Mouse (Mus musculus) CH12.LX (cell line): ENCODE measurements around the gene Lamtor2. TPM values are rescaled to one million over a fixed set of nuclear protein-coding genes. Genes with fewer than 3 reads are reported as not detected.
"Not testable (repeated sequence)": the region's sequence is repeated elsewhere in the genome, so short reads cannot be mapped to it uniquely, and the experiment has no call there.

Experiments used
- DNase-seq: peaks from one replicate; pipeline ENCODE4 v3.0.0-alpha.2; 2013; ENCODE audit errors: extremely low read depth
- H3K27ac ChIP-seq: 2 replicates; pipeline ENCODE4 v1.5.1; 2012; ENCODE audit warnings: low read depth, mild to moderate bottlenecking, control low read depth, moderate library complexity; ENCODE audit not compliant: insufficient read depth
- H3K27me3 ChIP-seq: replicated peaks from 2 replicates; pipeline ENCODE3; 2012; ENCODE audit warnings: inconsistent platforms
- H3K36me3 ChIP-seq, 2 experiments: replicated peaks in 1 of 2; 2 replicates each; pipeline versions ENCODE3 to v1.6.1; 2012; ENCODE audit warnings: inconsistent platforms in 1 of 2, low read length in 1 of 2, mild to moderate bottlenecking in 1 of 2, mixed read lengths in 1 of 2, moderate library complexity in 1 of 2; ENCODE audit not compliant: control insufficient read depth in 1 of 2, insufficient read depth in 1 of 2
- H3K4me1 ChIP-seq, 2 experiments: 2 replicates each; pipeline ENCODE4 v1.6.1; 2012; ENCODE audit warnings: inconsistent platforms in 1 of 2, moderate library complexity in 1 of 2; ENCODE audit not compliant: insufficient read depth in 2 of 2, control insufficient read depth in 1 of 2
- H3K4me2 ChIP-seq: 2 replicates; pipeline ENCODE4 v1.6.1; 2012; ENCODE audit warnings: low read depth, mild to moderate bottlenecking, control low read depth; ENCODE audit not compliant: poor library complexity, insufficient read depth, severe bottlenecking
- H3K4me3 ChIP-seq, 3 experiments: fragments of 150-350 bp in 1 of 3; sonication (generic) in 1 of 3; replicated peaks in 1 of 3; 2 replicates each; pipeline versions ENCODE3 to v1.5.1; 2011 to 2012; ENCODE audit warnings: low read depth in 2 of 3, low read length in 2 of 3, mild to moderate bottlenecking in 2 of 3, moderate library complexity in 2 of 3, control low read depth in 1 of 3, improper control_type of control experiment in 1 of 3, inconsistent platforms in 1 of 3, mixed read lengths in 1 of 3; ENCODE audit not compliant: poor library complexity in 1 of 3
- H3K79me2 ChIP-seq: replicated peaks from 2 replicates; pipeline ENCODE4 v1.6.1; 2012; ENCODE audit warnings: mild to moderate bottlenecking, moderate library complexity; ENCODE audit not compliant: control insufficient read depth, poor library complexity, insufficient read depth, severe bottlenecking; ENCODE audit errors: extremely low read depth
- H3K9ac ChIP-seq: 2 replicates; pipeline ENCODE4 v1.6.1; 2012; ENCODE audit warnings: low read depth, mild to moderate bottlenecking, control low read depth, moderate library complexity; ENCODE audit not compliant: insufficient read depth
- H3K9me3 ChIP-seq: replicated peaks from 2 replicates; pipeline ENCODE3; 2012; ENCODE audit warnings: low read length, inconsistent platforms, mixed read lengths
- CHD1 ChIP-seq: IDR thresholded peaks from 2 replicates; pipeline ENCODE4 v1.6.1; 2012; ENCODE audit warnings: low read depth, low read length, improper control_type of control experiment, inconsistent platforms
- CHD2 ChIP-seq: IDR thresholded peaks from 2 replicates; pipeline ENCODE4 v1.6.1; 2011; ENCODE audit warnings: low read length, improper control_type of control experiment
- CTCF ChIP-seq, 2 experiments: IDR thresholded peaks in 1 of 2; conservative IDR thresholded peaks in 1 of 2; 2 replicates each; pipeline ENCODE4 v1.5.1; 2011 to 2012; ENCODE audit warnings: low read depth in 2 of 2, low read length in 2 of 2, improper control_type of control experiment in 1 of 2, inconsistent platforms in 1 of 2, mild to moderate bottlenecking in 1 of 2, moderate library complexity in 1 of 2
- EP300 ChIP-seq: IDR thresholded peaks from 2 replicates; pipeline ENCODE4 v1.6.1; 2011; ENCODE audit warnings: low read length, improper control_type of control experiment
- HCFC1 ChIP-seq: IDR thresholded peaks from 2 replicates; pipeline ENCODE4 v1.6.1; 2012; ENCODE audit warnings: low read depth, mild to moderate bottlenecking, inconsistent platforms, low read length, improper control_type of control experiment
- IRF4 ChIP-seq: IDR thresholded peaks from 2 replicates; pipeline ENCODE4 v1.6.1; 2014; ENCODE audit warnings: low read depth, mild to moderate bottlenecking, inconsistent platforms, low read length, improper control_type of control experiment
- JUN ChIP-seq: IDR thresholded peaks from 2 replicates; pipeline ENCODE4 v1.6.1; 2011; ENCODE audit warnings: low read depth, mild to moderate bottlenecking, low read length, improper control_type of control experiment, moderate library complexity; ENCODE audit not compliant: insufficient read depth
- JUND ChIP-seq: conservative IDR thresholded peaks from 2 replicates; pipeline ENCODE4 v1.6.1; 2011; ENCODE audit warnings: low read depth, low read length, improper control_type of control experiment
- KAT2A ChIP-seq: IDR thresholded peaks from 2 replicates; pipeline ENCODE4 v1.6.1; 2012; ENCODE audit warnings: low read length, improper control_type of control experiment, inconsistent platforms; ENCODE audit not compliant: insufficient replicate concordance
- MAX ChIP-seq: IDR thresholded peaks from 2 replicates; pipeline ENCODE4 v1.6.1; 2011; ENCODE audit warnings: low read length, improper control_type of control experiment
- MAZ ChIP-seq: IDR thresholded peaks from 2 replicates; pipeline ENCODE4 v1.6.1; 2012; ENCODE audit warnings: low read depth, mild to moderate bottlenecking, inconsistent platforms, low read length, improper control_type of control experiment, moderate library complexity
- MXI1 ChIP-seq: IDR thresholded peaks from 2 replicates; pipeline ENCODE4 v1.6.1; 2011; ENCODE audit warnings: mild to moderate bottlenecking, low read depth, low read length, improper control_type of control experiment
- MYC ChIP-seq: IDR thresholded peaks from 2 replicates; pipeline ENCODE4 v1.6.1; 2011; ENCODE audit warnings: low read depth, mild to moderate bottlenecking, improper control_type of control experiment, low read length
- NELFE ChIP-seq: IDR thresholded peaks from 2 replicates; pipeline ENCODE4 v1.6.1; 2011; ENCODE audit warnings: low read depth, low read length, improper control_type of control experiment
- NRF1 ChIP-seq: IDR thresholded peaks from 2 replicates; pipeline ENCODE4 v1.6.1; 2014; ENCODE audit warnings: low read depth, mild to moderate bottlenecking, inconsistent platforms, low read length, improper control_type of control experiment, moderate library complexity
- RAD21 ChIP-seq: IDR thresholded peaks from 2 replicates; pipeline ENCODE4 v1.6.1; 2011; ENCODE audit warnings: low read depth, mild to moderate bottlenecking, low read length, improper control_type of control experiment, moderate library complexity
- RCOR1 ChIP-seq: conservative IDR thresholded peaks from 2 replicates; pipeline ENCODE4 v1.6.1; 2012; ENCODE audit warnings: low read depth, mild to moderate bottlenecking, inconsistent platforms, low read length, improper control_type of control experiment
- SIN3A ChIP-seq: IDR thresholded peaks from 2 replicates; pipeline ENCODE4 v1.6.1; 2012; ENCODE audit warnings: low read length, improper control_type of control experiment, inconsistent platforms
- SMC3 ChIP-seq: IDR thresholded peaks from 2 replicates; pipeline ENCODE4 v1.6.1; 2011; ENCODE audit warnings: low read depth, low read length, improper control_type of control experiment
- TBP ChIP-seq: conservative IDR thresholded peaks from 2 replicates; pipeline ENCODE4 v1.6.1; 2011; ENCODE audit warnings: low read depth, low read length, improper control_type of control experiment
- USF1 ChIP-seq: IDR thresholded peaks from 2 replicates; pipeline ENCODE4 v1.6.1; 2014; ENCODE audit warnings: low read depth, mild to moderate bottlenecking, inconsistent platforms, low read length, improper control_type of control experiment
- USF2 ChIP-seq: conservative IDR thresholded peaks from 2 replicates; pipeline ENCODE4 v1.6.1; 2011; ENCODE audit warnings: low read depth, low read length, improper control_type of control experiment
- ZC3H11A ChIP-seq: IDR thresholded peaks from 2 replicates; pipeline ENCODE4 v1.6.1; 2012; ENCODE audit warnings: low read depth, mild to moderate bottlenecking, inconsistent platforms, low read length, improper control_type of control experiment
- ZKSCAN1 ChIP-seq: IDR thresholded peaks from 2 replicates; pipeline ENCODE4 v1.6.1; 2012; ENCODE audit warnings: low read depth, inconsistent platforms, low read length, improper control_type of control experiment, borderline replicate concordance
- ZMIZ1 ChIP-seq: IDR thresholded peaks from 2 replicates; pipeline ENCODE4 v1.6.1; 2012; ENCODE audit warnings: low read depth, mild to moderate bottlenecking, inconsistent platforms, low read length, improper control_type of control experiment
- ZNF384 ChIP-seq: IDR thresholded peaks from 2 replicates; pipeline ENCODE4 v1.6.1; 2012; ENCODE audit warnings: low read depth, low read length, improper control_type of control experiment, inconsistent platforms
- dilution Hi-C: fragments of 300-500 bp; cut with MboI; formaldehyde crosslinking; loops from 2 replicates; pipeline ENCODE4 v1.14.3; 2020; ENCODE audit warnings: low sequenced_read_pairs; ENCODE audit not compliant: extremely low pct_unique_long_range_greater_than_20kb, extremely low pct_ligation_motif_present
- in situ Hi-C: fragments of 300-500 bp; cut with MboI; formaldehyde crosslinking; loops from 3 replicates; pipeline ENCODE4 v1.14.3; 2019; ENCODE audit warnings: low sequenced_read_pairs, low pct_ligation_motif_present, low pct_unique_long_range_greater_than_20kb, mixed read lengths
- polyA plus RNA-seq: library from polyadenylated mRNA; unstranded; fragments of >175 nt; gene quantifications from 2 replicates; pipeline ENCODE4 v1.2.1, GENCODE M21; 2012; ENCODE audit warnings: low read depth; ENCODE audit not compliant: insufficient read length
- total RNA-seq, 2 experiments: library from RNA; depleted of rRNA; stranded (reverse); fragments of 300-350 nt in 1 of 2; fragments of >200 nt in 1 of 2; gene quantifications; 2 replicates each; pipeline ENCODE4 v1.2.3; 2012 to 2014

The Lamtor2 gene
- total and polyA plus RNA-seq, 3 experiments: 44.0 to 96.6 (median 56.0) TPM

GRCm38 (mm10) chr3:88579454-88580117, 26.7 kb upstream of the Lamtor2 start (continued):
- TF ChIP-seq MAX (no peak), USF2 (no peak), JUND (no peak), SIN3A (peak; percentile 88), MXI1 (peak; percentile 79; the same call in 1 of the 2 replicates), NELFE (peak; percentile 87), ZMIZ1 (peak; percentile 62; the same call in 1 of the 2 replicates), ZKSCAN1 (no peak), ZNF384 (no peak), KAT2A (peak; percentile 96), HCFC1 (peak; percentile 99), CHD2 (no peak), EP300 (no peak), CTCF (conservative IDR thresholded peaks at IDR 0.05 in 1 of 2, IDR thresholded peaks at IDR 0.05 in 1 of 2; ENCODE audit: low read depth in 2 of 2, low read length in 2 of 2) (no peak), ZC3H11A (no peak), MAZ (no peak), CHD1 (no peak), NRF1 (peak; percentile 40; the same call in 1 of the 2 replicates), MYC (0 out of 2 replicates have a peak, but pooled peaks have one; percentile 24), TBP (peak; percentile 91), SMC3 (no peak)

GRCm38 (mm10) chr3:88578498-88579424, 25.9 kb upstream of the Lamtor2 start:
- dilution Hi-C loops: no loop called here
- H3K79me2 ChIP-seq: peaks cover 25% of the 10 kb centered on the region
- H3K9ac ChIP-seq: peak overlapping the region; percentile 97
- H3K27me3 ChIP-seq: no peaks in the 10 kb centered on the region
- no peak for TF ChIP-seq RCOR1
- TF ChIP-seq RAD21: no peak
- TF ChIP-seq IRF4: no peak
- no peak for TF ChIP-seq HCFC1
- no peak for TF ChIP-seq ZKSCAN1
- TF ChIP-seq MAX: no peak
- no peak for TF ChIP-seq CHD1
- TF ChIP-seq TBP: no peak
- no peak for TF ChIP-seq CTCF (conservative IDR thresholded peaks at IDR 0.05 in 1 of 2, IDR thresholded peaks at IDR 0.05 in 1 of 2; ENCODE audit: low read depth in 2 of 2, low read length in 2 of 2)
- no peak for TF ChIP-seq USF1
- no peak for TF ChIP-seq SIN3A
- no peak for TF ChIP-seq NELFE
- no peak for TF ChIP-seq JUN
- no peak for TF ChIP-seq ZC3H11A
- peak overlapping the region; percentile 89 to 99 (median 99) for H3K4me3 ChIP-seq
- H3K27ac ChIP-seq: no peak overlapping the region
- H3K36me3 ChIP-seq: peaks cover 19 to 27% of the 10 kb centered on the region in 2 experiments
- H3K9me3 ChIP-seq: no peaks in the 10 kb centered on the region
- H3K4me2 ChIP-seq: peak overlapping the region; percentile 88
- in situ Hi-C loops: no loop called here
- peaks cover 6 to 24% of the 10 kb centered on the region in 2 experiments; a peak in 3 of 4 replicates for H3K4me1 ChIP-seq
- DNase-seq: no peak

GRCm38 (mm10) chr3:88577846-88578245, 25.0 kb upstream of the Lamtor2 start:
- Histone ChIP-seq H3K36me3 (peaks cover 12 to 18% of the 10 kb centered on the region in 2 experiments), H3K4me1 (peaks cover 3 to 17% of the 10 kb centered on the region in 2 experiments; a peak in 3 of 4 replicates), H3K79me2 (peaks cover 22% of the 10 kb centered on the region)
- in situ Hi-C loops, H3K4me2 ChIP-seq, dilution Hi-C loops, DNase-seq, H3K4me3 ChIP-seq, H3K27me3 ChIP-seq, H3K27ac ChIP-seq, H3K9ac ChIP-seq, H3K9me3 ChIP-seq: not testable (repeated sequence)
